In genomic region chr3:85341103-85341860, GRCm38 (mm10) we compare ENCODE assay signal across 8 mouse cellular contexts.
A peak's percentile ranks its signal among the peaks of the same experiment; 100 is the strongest.
DNase-seq lines count a peak whose midpoint lies in the region; ATAC-seq and TF ChIP-seq lines count a peak whose summit lies in the region.

No protein-coding gene starts in this region.

- H3K4me3 ChIP-seq in heart, embryonic 13.5 days, result no peak overlapping the region
- H3K4me3 ChIP-seq in testis, adult 2 months (ENCODE audit: control insufficient read depth, low read depth, low read length), result no peak overlapping the region
- H3K4me3 ChIP-seq in hindbrain, embryonic 12.5 days, result no peak overlapping the region
- H3K4me3 ChIP-seq in forebrain, embryonic 15.5 days, result no peak overlapping the region

- H3K9me3 ChIP-seq in heart, embryonic 13.5 days, result no peaks in the 10 kb centered on the region
- no peaks in the 10 kb centered on the region for H3K9me3 ChIP-seq in hindbrain, embryonic 12.5 days (replicated peaks)
- H3K9me3 ChIP-seq in forebrain, embryonic 15.5 days, result no peaks in the 10 kb centered on the region

- H3K27me3 ChIP-seq in heart, embryonic 13.5 days (replicated peaks), result no peaks in the 10 kb centered on the region
- H3K27me3 ChIP-seq in testis, adult 2 months (ENCODE audit: control insufficient read depth, insufficient read depth, low read length), result no peaks in the 10 kb centered on the region
- no peaks in the 10 kb centered on the region for H3K27me3 ChIP-seq in hindbrain, embryonic 12.5 days
- no peaks in the 10 kb centered on the region for H3K27me3 ChIP-seq in forebrain, embryonic 15.5 days

- H3K36me3 ChIP-seq in heart, embryonic 13.5 days, result no peaks in the 10 kb centered on the region
- H3K36me3 ChIP-seq in testis, adult 2 months (ENCODE audit: control insufficient read depth, insufficient read depth, low read length), result no peaks in the 10 kb centered on the region
- H3K36me3 ChIP-seq in hindbrain, embryonic 12.5 days, result no peaks in the 10 kb centered on the region
- H3K36me3 ChIP-seq in forebrain, embryonic 15.5 days, result no peaks in the 10 kb centered on the region

- no peak overlapping the region for H3K9ac ChIP-seq in heart, embryonic 13.5 days
- no peak overlapping the region for H3K9ac ChIP-seq in hindbrain, embryonic 12.5 days
- H3K9ac ChIP-seq in forebrain, embryonic 15.5 days (replicated peaks), result no peak overlapping the region

- H3K4me1 ChIP-seq in heart, embryonic 13.5 days, result peaks cover 36% of the 10 kb centered on the region
- H3K4me1 ChIP-seq in testis, adult 2 months (ENCODE audit: control insufficient read depth, insufficient read depth, low read length), result no peaks in the 10 kb centered on the region; the same call in 1 of the 2 replicates
- H3K4me1 ChIP-seq in hindbrain, embryonic 12.5 days, result peaks cover 27% of the 10 kb centered on the region
- peaks cover 19% of the 10 kb centered on the region for H3K4me1 ChIP-seq in forebrain, embryonic 15.5 days

- no peak for TF ChIP-seq POLR2A in testis, adult 2 months (IDR thresholded peaks at IDR 0.05; ENCODE audit: control insufficient read depth, low read depth, low read length)

- no peak for TF ChIP-seq CTCF in testis, adult 2 months (IDR thresholded peaks at IDR 0.05; ENCODE audit: control insufficient read depth, insufficient read depth, insufficient replicate concordance, low read depth, low read length)

- no peak for DNase-seq in heart, postnatal 14 days
- DNase-seq in testis, postnatal 14 days (ENCODE audit: low spot score), result no peak
- peak; percentile 45 for DNase-seq in testis, postnatal 10 days (ENCODE audit: low spot score)
- no peak for DNase-seq in ovary, adult 18-20 months (ENCODE audit: low spot score)

- intact Hi-C loops in heart, postnatal 14 days (cut with DNase I), result loop anchor here (10.0 kb wide), 1 partner anchor 126 kb away; no protein-coding TSS in a partner anchor

- no peak overlapping the region for H3K4me2 ChIP-seq in heart, embryonic 13.5 days
- H3K4me2 ChIP-seq in hindbrain, embryonic 12.5 days (replicated peaks), result no peak overlapping the region
- H3K4me2 ChIP-seq in forebrain, embryonic 15.5 days (replicated peaks), result no peak overlapping the region

- WGBS in heart, embryonic 13.5 days, result 66% methylated on average over 12 of the region's 12 CpGs
- 76% methylated on average over 12 of the region's 12 CpGs for WGBS in hindbrain, embryonic 12.5 days
- WGBS in forebrain, embryonic 15.5 days, result 89% methylated on average over 12 of the region's 12 CpGs

- peak overlapping the region; percentile 36; the same call in 1 of the 2 replicates for H3K27ac ChIP-seq in heart, embryonic 13.5 days (replicated peaks)
- H3K27ac ChIP-seq in testis, adult 2 months (ENCODE audit: control insufficient read depth, insufficient read depth, low read depth, low read length), result peak overlapping the region; percentile 39; the same call in 1 of the 2 replicates
- 0 out of 2 replicates have a peak overlapping the region, but pooled peaks have one; percentile 7 for H3K27ac ChIP-seq in hindbrain, embryonic 12.5 days
- H3K27ac ChIP-seq in forebrain, embryonic 15.5 days (replicated peaks), result no peak overlapping the region

- ATAC-seq in heart, embryonic 13.5 days (ENCODE audit: extremely low read depth, insufficient number of reproducible peaks, low FRiP score, low TSS enrichment), result no peak
- 0 out of 2 replicates have a peak, but pooled peaks have one; percentile 15 for ATAC-seq in hindbrain, embryonic 12.5 days (ENCODE audit: low FRiP score)
- no peak for ATAC-seq in forebrain, embryonic 15.5 days (replicated peaks)
